Mouse (Mus musculus): ENCODE measurements around the gene Zfp106.

The Zfp106 gene

DNA sequence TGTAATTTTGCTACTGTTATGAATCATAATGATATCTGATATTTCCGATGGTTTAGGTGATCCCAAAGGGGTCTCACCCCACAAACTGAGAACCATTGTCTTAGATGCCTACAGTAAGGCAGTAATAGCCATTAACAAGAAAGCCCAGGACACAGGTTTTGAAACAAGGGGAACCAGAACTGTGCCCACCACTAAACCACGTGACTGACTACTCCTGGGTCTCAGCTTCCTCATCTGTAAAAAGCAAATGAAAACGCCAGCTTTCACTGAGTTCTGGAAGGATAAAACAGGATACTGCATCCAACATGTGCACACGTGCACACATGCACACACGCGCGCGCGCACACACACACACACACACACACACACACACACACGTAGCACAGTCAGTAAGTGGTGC is 93.9 kb downstream of the Zfp106 start:
- DNase-seq: no peak

DNA sequence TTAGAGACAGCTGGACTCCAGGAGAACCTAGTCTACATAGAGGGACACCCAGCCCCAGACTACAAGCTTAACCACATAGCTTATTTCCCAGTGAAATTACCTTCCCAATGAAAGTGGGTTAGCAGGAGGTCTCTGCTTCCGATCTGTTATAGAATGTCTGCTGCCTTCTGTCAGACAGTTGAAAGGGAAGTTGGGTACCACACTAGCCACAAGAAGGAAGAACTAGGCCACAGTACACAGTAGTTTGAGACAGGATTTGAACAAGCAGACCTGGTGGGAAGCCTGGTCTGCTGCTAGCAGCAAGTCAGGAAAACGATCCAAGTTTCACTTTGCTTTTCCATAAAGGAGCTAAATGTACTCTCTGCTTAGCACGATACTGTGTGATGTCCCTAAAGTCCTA is 94.4 kb downstream of the Zfp106 start:
- no peak for DNase-seq

- DNase-seq: no peak
Measured at GRCm38 (mm10) chr2:120468011-120468410, 95.6 kb downstream of the Zfp106 start.

DNA sequence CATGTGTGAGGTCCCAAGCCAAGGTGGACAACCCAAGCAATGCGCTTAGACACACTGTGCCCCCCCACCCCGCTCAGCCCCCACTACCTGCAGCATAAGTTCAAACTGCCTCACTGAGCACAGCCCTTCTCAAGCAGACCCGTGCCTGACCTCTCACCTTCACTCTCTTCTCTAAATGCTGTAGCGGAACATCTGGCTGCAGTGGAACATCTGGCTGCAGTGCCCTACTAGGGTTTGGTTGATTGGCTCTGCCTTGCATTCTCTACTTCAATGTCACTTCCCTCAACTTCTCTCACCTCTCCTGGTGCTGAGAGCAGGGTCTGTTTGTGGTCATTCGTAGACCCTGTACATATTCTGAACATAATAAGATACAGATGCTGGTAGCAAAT is 98.3 kb downstream of the Zfp106 start:
- no peak for DNase-seq

GRCm38 (mm10) chr2:120464732-120465396 is 98.8 kb downstream of the Zfp106 start:
- DNase-seq: peak; percentile 36 to 53

- peak in 1 of 2 experiments; percentile 25 for DNase-seq
Measured at GRCm38 (mm10) chr2:120464091-120464490, 99.6 kb downstream of the Zfp106 start.

- DNase-seq: no peak
Measured at GRCm38 (mm10) chr2:120463328-120463727, 100.3 kb downstream of the Zfp106 start.

GRCm38 (mm10) chr2:120460216-120460615 is 103.4 kb downstream of the Zfp106 start:
- DNase-seq: no peak
